Mouse (Mus musculus) neural tube, embryonic 12.5 days (tissue): ENCODE results near the gene Dock6. TPM values are rescaled to one million over a fixed set of nuclear protein-coding genes. Genes with fewer than 3 reads are reported as not detected.

Source experiments
- ATAC-seq: fragments of 200-750 bp; cut with Nextera tagmentation; 2 replicates; pipeline ENCODE4 v1.8.0; 2017; ENCODE audit warnings: low read depth, mild to moderate bottlenecking, moderate TSS enrichment, moderate library complexity; ENCODE audit not compliant: low FRiP score
- H3K27ac ChIP-seq: fragments of 300-500 bp; sonication (generic); 2 replicates; pipeline ENCODE4 v1.5.1; 2016
- H3K27me3 ChIP-seq: fragments of 300-500 bp; sonication (generic); replicated peaks from 2 replicates; pipeline ENCODE4 v1.6.1; 2016; ENCODE audit warnings: mild to moderate bottlenecking
- H3K36me3 ChIP-seq: fragments of 300-500 bp; sonication (generic); 2 replicates; pipeline ENCODE4 v1.6.1; 2016; ENCODE audit warnings: mild to moderate bottlenecking
- H3K4me1 ChIP-seq: fragments of 300-500 bp; sonication (generic); 2 replicates; pipeline ENCODE4 v1.6.1; 2016
- H3K4me2 ChIP-seq: fragments of 300-500 bp; sonication (generic); replicated peaks from 2 replicates; pipeline ENCODE4 v1.6.1; 2016; ENCODE audit warnings: mild to moderate bottlenecking
- H3K4me3 ChIP-seq: fragments of 300-500 bp; sonication (generic); 2 replicates; pipeline ENCODE4 v1.5.1; 2016
- H3K9ac ChIP-seq: fragments of 300-500 bp; sonication (generic); 2 replicates; pipeline ENCODE4 v1.6.1; 2016; ENCODE audit warnings: mild to moderate bottlenecking
- H3K9me3 ChIP-seq: fragments of 300-500 bp; sonication (generic); 2 replicates; pipeline ENCODE4 v1.6.1; 2016; ENCODE audit warnings: mild to moderate bottlenecking
- WGBS: fragments of 180-500 bp; shearing (Covaris S2); methylation state at CpG from one replicate; pipeline ENCODE4 v1.1.7; 2016; 5-methylcytosine and 5-hydroxymethylcytosine counted together
- polyA plus RNA-seq: library from polyadenylated mRNA; unstranded; fragments of >200 nt; fragmentation: Nextera tagmentation; extraction: Ambion mirVana; gene quantifications from 2 replicates; pipeline ENCODE4 v1.2.1, GENCODE M21; 2016

Gene Dock6
- polyA plus RNA-seq, 1 experiment from 2014 or later: 26.2 TPM

DNA sequence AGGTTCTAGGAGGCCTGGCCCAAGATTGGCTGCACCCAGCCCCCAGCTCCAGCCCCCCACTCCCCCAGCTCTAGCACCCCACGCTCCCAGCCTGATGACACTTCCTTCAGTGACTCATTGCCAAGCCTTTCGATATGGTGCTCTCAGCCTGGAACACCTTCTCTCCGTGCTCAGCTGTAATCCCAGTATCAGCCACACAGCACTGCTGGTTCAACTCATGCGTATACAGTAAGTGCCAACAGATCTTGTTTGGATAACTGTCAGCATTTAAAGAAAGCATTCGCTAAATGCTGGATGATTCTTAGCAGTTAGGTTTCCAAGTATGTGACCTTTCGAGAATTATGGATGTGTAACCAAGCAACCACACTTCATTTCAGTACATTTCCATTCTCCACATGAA is 9.3 kb downstream of the Dock6 start:
- H3K9ac ChIP-seq: no peak overlapping the region
- H3K4me2 ChIP-seq: no peak overlapping the region
- H3K4me3 ChIP-seq: no peak overlapping the region
- H3K36me3 ChIP-seq: 0 out of 2 replicates have a peak, but pooled peaks cover 6% of the 10 kb centered on the region
- no peaks in the 10 kb centered on the region for H3K9me3 ChIP-seq
- WGBS: 83% methylated on average over 6 of the region's 6 CpGs
- H3K27me3 ChIP-seq: no peaks in the 10 kb centered on the region
- peaks cover 16% of the 10 kb centered on the region for H3K4me1 ChIP-seq
- no peak overlapping the region for H3K27ac ChIP-seq
- ATAC-seq: no peak

DNA sequence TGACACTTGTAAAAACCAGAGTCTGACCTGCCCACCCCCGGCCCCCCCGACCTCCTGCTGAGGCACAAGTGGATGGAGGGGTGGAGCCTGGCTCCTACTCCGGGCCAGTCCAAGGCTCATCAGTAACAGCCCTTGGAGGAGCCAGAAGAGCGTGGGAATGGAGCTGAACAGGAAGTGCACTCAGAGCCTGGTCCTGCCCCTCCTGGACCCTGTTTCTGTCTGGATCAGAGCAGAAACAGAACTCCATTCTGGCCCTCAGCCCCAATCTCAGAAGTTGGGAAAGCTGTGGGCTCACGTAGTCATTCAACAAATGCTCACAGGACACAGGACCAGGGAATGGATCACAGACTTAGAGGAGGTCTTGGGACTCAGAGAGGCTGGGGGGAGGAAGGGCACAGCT is 10.0 kb downstream of the Dock6 start:
- no peaks in the 10 kb centered on the region for H3K9me3 ChIP-seq
- ATAC-seq: no peak
- H3K4me3 ChIP-seq: no peak overlapping the region
- H3K4me2 ChIP-seq: no peak overlapping the region
- no peak overlapping the region for H3K27ac ChIP-seq
- WGBS: 59% methylated on average over 5 of the region's 5 CpGs
- no peaks in the 10 kb centered on the region for H3K27me3 ChIP-seq
- peaks cover 9% of the 10 kb centered on the region for H3K4me1 ChIP-seq
- 0 out of 2 replicates have a peak, but pooled peaks cover 9% of the 10 kb centered on the region for H3K36me3 ChIP-seq
- no peak overlapping the region for H3K9ac ChIP-seq

GRCm38 (mm10) chr9:21841340-21841739 is 11.1 kb downstream of the Dock6 start:
- no peak overlapping the region for H3K4me2 ChIP-seq
- H3K4me3 ChIP-seq: no peak overlapping the region
- 0 out of 2 replicates have a peak, but pooled peaks cover 9% of the 10 kb centered on the region for H3K36me3 ChIP-seq
- H3K9me3 ChIP-seq: no peaks in the 10 kb centered on the region
- 95% methylated on average over 6 of the region's 6 CpGs for WGBS
- ATAC-seq: no peak
- no peak overlapping the region for H3K27ac ChIP-seq
- no peaks in the 10 kb centered on the region for H3K27me3 ChIP-seq
- H3K9ac ChIP-seq: no peak overlapping the region
- H3K4me1 ChIP-seq: no peaks in the 10 kb centered on the region

GRCm38 (mm10) chr9:21840115-21840787 is 12.2 kb downstream of the Dock6 start:
- Histone ChIP-seq H3K36me3 (0 out of 2 replicates have a peak, but pooled peaks cover 11% of the 10 kb centered on the region), H3K4me1 (no peaks in the 10 kb centered on the region), H3K4me3 (no peak overlapping the region), H3K27ac (no peak overlapping the region), H3K9ac (no peak overlapping the region), H3K9me3 (no peaks in the 10 kb centered on the region), H3K4me2 (no peak overlapping the region), H3K27me3 (no peaks in the 10 kb centered on the region)
- ATAC-seq: peak; percentile 69
- 61% methylated on average over 8 of the region's 8 CpGs for WGBS

GRCm38 (mm10) chr9:21837690-21838089 is 14.7 kb downstream of the Dock6 start:
- H3K4me1 ChIP-seq: no peaks in the 10 kb centered on the region
- no peak overlapping the region for H3K4me3 ChIP-seq
- 0 out of 2 replicates have a peak, but pooled peaks cover 11% of the 10 kb centered on the region for H3K36me3 ChIP-seq
- no peak for ATAC-seq
- no peaks in the 10 kb centered on the region for H3K27me3 ChIP-seq
- no peak overlapping the region for H3K27ac ChIP-seq
- no peak overlapping the region for H3K4me2 ChIP-seq
- WGBS: 96% methylated on average over 2 of the region's 2 CpGs
- no peaks in the 10 kb centered on the region for H3K9me3 ChIP-seq
- no peak overlapping the region for H3K9ac ChIP-seq

- no peaks in the 10 kb centered on the region for H3K4me1 ChIP-seq
- H3K27ac ChIP-seq: no peak within 1 kb of the TSS
- WGBS: 59% methylated on average over 15 of the region's 15 CpGs
- no peak for ATAC-seq
- H3K36me3 ChIP-seq: 0 out of 2 replicates have a peak, but pooled peaks cover 11% of the 10 kb centered on the region
- no peaks in the 10 kb centered on the region for H3K9me3 ChIP-seq
- 0 out of 2 replicates have a peak within 1 kb of the TSS, but pooled peaks have one; percentile 13 for H3K9ac ChIP-seq
- H3K4me2 ChIP-seq: no peak within 1 kb of the TSS
- H3K4me3 ChIP-seq: no peak within 1 kb of the TSS
- no peaks in the 10 kb centered on the region for H3K27me3 ChIP-seq
Measured at GRCm38 (mm10) chr9:21835258-21835912, 17.1 kb downstream of the Dock6 start, which contains the start of gene Angptl8. Gene Angptl8, plus strand, starts transcription at chr9:21835510.

DNA sequence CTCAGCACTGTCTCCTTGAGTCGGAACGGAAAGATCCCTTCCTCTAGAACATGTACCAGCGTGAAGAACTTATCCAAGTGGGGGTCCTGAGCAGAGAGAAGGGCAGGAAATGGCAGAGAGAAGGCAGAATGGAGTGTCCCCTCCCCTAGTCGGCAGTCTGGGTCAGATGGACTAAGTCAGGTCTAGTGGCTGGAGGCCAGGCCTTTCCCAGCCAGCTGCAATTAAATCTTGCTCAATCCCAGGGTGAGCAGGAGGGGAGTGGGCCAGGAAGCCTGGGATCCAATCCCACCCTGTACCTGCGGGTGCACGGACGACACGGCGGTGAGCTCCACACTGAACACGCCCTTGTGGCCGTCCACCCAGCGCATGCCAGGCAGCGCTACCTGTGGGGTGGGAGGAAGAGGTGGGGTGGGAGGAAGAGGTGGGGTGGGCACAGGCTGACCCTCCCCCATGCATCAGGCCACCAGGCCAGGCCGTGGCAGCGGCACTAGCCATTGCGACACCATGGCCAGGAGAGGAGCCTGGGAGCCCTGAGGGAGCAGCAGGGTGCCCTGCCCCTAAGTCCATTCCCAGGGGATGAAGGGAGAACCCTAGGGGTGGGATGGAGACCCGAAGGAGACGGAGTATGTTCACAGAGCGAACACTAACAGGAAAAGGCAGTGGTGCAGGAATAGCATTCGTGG is 20.7 kb downstream of the Dock6 start:
- H3K9me3 ChIP-seq: no peaks in the 10 kb centered on the region
- no peak overlapping the region for H3K4me2 ChIP-seq
- no peak overlapping the region for H3K4me3 ChIP-seq
- WGBS: 92% methylated on average over 20 of the region's 20 CpGs
- H3K4me1 ChIP-seq: no peaks in the 10 kb centered on the region
- no peak overlapping the region for H3K9ac ChIP-seq
- no peak for ATAC-seq
- H3K36me3 ChIP-seq: 0 out of 2 replicates have a peak, but pooled peaks cover 14% of the 10 kb centered on the region
- H3K27ac ChIP-seq: no peak overlapping the region
- H3K27me3 ChIP-seq: no peaks in the 10 kb centered on the region

DNA sequence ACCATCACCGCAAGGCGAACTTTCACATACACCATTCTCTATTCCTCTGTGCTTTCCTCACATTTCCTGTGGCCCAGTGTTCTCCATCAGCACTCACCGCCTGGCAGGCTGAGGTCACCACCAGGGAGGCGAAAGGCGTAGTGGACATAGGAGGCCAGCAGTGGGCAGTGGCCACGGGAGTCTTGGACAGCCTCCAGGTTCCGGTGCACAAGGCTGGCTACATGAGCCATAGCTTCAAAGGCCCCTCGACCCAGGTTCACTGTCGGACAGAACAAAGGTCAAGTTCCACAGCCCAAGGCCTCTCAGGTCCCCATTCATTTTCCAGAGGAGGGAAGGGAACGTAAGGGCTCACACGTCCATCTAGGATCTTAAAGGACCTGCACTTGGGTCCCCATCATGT is 21.5 kb downstream of the Dock6 start:
- Histone ChIP-seq H3K4me2 (no peak overlapping the region), H3K9ac (no peak overlapping the region), H3K27me3 (no peaks in the 10 kb centered on the region), H3K27ac (no peak overlapping the region), H3K9me3 (no peaks in the 10 kb centered on the region), H3K4me3 (no peak overlapping the region), H3K36me3 (0 out of 2 replicates have a peak, but pooled peaks cover 14% of the 10 kb centered on the region), H3K4me1 (no peaks in the 10 kb centered on the region)
- 89% methylated on average over 11 of the region's 11 CpGs for WGBS
- no peak for ATAC-seq

DNA sequence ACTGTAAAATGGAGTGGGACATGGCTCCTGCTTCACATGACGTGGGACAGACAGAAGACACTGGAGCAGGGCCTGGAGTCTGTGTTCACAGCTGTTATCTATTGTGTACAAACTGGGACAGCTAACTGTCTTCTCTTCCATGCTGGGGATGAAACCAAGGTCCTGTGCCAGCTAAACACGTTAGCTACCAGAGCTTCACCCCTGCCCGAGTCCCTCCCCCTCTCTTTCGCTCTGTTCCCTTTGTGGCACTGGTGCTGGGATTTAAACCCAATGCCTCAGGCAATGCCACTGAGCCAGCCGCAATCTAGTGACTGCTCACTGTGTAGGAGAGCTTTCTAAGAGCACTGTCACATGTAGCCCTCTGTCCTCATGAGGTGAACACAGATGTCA is 22.0 kb downstream of the Dock6 start:
- WGBS: 81% methylated on average over 5 of the region's 5 CpGs
- Histone ChIP-seq H3K4me2 (no peak overlapping the region), H3K9me3 (no peaks in the 10 kb centered on the region), H3K36me3 (0 out of 2 replicates have a peak, but pooled peaks cover 13% of the 10 kb centered on the region), H3K27ac (no peak overlapping the region), H3K9ac (no peak overlapping the region), H3K27me3 (no peaks in the 10 kb centered on the region), H3K4me1 (no peaks in the 10 kb centered on the region), H3K4me3 (no peak overlapping the region)
- ATAC-seq: no peak

DNA sequence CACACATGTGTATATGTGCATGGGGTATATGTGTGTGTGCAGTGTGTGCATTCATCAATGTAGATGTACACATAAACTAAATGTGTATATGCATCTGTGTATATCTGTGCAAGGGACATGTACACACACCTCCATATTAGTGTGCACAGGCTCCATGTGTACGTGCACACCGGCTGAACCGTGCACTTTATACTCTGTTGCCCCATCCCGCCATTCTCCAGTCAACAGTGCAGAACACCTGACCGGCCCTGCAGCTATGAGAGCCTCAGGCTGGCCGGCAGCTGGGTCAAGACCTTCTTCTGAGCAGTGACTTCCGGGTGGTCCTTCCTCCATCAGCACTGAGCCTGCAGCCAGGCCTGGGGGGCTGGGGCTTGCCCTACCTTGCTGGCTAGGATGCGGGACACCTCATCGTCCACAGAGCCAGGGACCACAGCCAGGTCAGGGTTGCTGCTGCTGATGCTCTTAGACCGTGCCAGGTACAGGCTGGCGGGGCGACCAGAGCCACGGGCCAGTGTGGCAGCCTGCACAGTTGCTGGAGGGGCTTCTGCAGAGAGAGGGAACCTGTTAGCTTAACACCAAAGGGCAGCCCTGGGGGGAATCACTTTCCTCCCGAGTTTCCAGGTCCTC is 22.5 kb downstream of the Dock6 start:
- Histone ChIP-seq H3K9me3 (no peaks in the 10 kb centered on the region), H3K9ac (no peak overlapping the region), H3K36me3 (0 out of 2 replicates have a peak, but pooled peaks cover 8% of the 10 kb centered on the region), H3K27ac (no peak overlapping the region), H3K4me2 (no peak overlapping the region), H3K27me3 (no peaks in the 10 kb centered on the region), H3K4me3 (no peak overlapping the region), H3K4me1 (no peaks in the 10 kb centered on the region)
- WGBS: 92% methylated on average over 14 of the region's 14 CpGs
- ATAC-seq: no peak

- no peak for ATAC-seq
- 65% methylated on average over 10 of the region's 10 CpGs for WGBS
Measured at GRCm38 (mm10) chr9:21824366-21824765, 28.1 kb downstream of the Dock6 start.

GRCm38 (mm10) chr9:21823957-21824356 is 28.5 kb downstream of the Dock6 start:
- Histone ChIP-seq H3K9me3 (no peaks in the 10 kb centered on the region), H3K4me1 (no peaks in the 10 kb centered on the region), H3K9ac (no peak overlapping the region), H3K4me3 (no peak overlapping the region), H3K27ac (no peak overlapping the region), H3K27me3 (no peaks in the 10 kb centered on the region), H3K36me3 (no peaks in the 10 kb centered on the region), H3K4me2 (no peak overlapping the region)
- WGBS: 41% methylated on average over 4 of the region's 4 CpGs
- no peak for ATAC-seq

More at GRCm38 (mm10) chr9:21824366-21824765, 28.1 kb downstream of the Dock6 start:
- Histone ChIP-seq H3K4me1 (no peaks in the 10 kb centered on the region), H3K4me2 (no peak overlapping the region), H3K27ac (no peak overlapping the region), H3K4me3 (no peak overlapping the region), H3K36me3 (0 out of 2 replicates have a peak, but pooled peaks cover 2% of the 10 kb centered on the region), H3K9ac (no peak overlapping the region), H3K9me3 (no peaks in the 10 kb centered on the region), H3K27me3 (no peaks in the 10 kb centered on the region)
